Mouse (Mus musculus): ENCODE measurements around the gene Axl. TPM values are rescaled to one million over a fixed set of nuclear protein-coding genes. Genes with fewer than 3 reads are reported as not detected.

Gene Axl
- polyA plus RNA-seq, 1 experiment from 2014 or later, result 19.4 TPM

GRCm38 (mm10) chr7:25715731-25716271, 72.7 kb downstream of the Axl start:
- ATAC-seq (ENCODE audit: low FRiP score) (no peak), DNase-seq (ENCODE audit: low spot score) (no peak)
- no peak overlapping the region for H3K9ac ChIP-seq (ENCODE audit: low read depth, low read length)
- no peak overlapping the region for H3K4me2 ChIP-seq (replicated peaks; ENCODE audit: low read depth, low read length)
- H3K4me3 ChIP-seq (ENCODE audit: low read depth, low read length), result no peak overlapping the region
- H3K4me1 ChIP-seq (replicated peaks; ENCODE audit: control insufficient read depth, insufficient read depth, low read length), result peaks cover 3% of the 10 kb centered on the region; the same call in 1 of the 2 replicates
- no peaks in the 10 kb centered on the region for H3K9me3 ChIP-seq (ENCODE audit: control insufficient read depth, low read length)
- no peak overlapping the region for H3K27ac ChIP-seq (ENCODE audit: low read depth, low read length)
- 96% methylated on average over 22 of the region's 22 CpGs for whole genome bisulfite sequencing
- H3K36me3 ChIP-seq (ENCODE audit: control insufficient read depth, insufficient read depth, low read length), result peaks cover 15% of the 10 kb centered on the region
- H3K27me3 ChIP-seq (ENCODE audit: control insufficient read depth, insufficient read depth, low read length), result no peaks in the 10 kb centered on the region

DNA sequence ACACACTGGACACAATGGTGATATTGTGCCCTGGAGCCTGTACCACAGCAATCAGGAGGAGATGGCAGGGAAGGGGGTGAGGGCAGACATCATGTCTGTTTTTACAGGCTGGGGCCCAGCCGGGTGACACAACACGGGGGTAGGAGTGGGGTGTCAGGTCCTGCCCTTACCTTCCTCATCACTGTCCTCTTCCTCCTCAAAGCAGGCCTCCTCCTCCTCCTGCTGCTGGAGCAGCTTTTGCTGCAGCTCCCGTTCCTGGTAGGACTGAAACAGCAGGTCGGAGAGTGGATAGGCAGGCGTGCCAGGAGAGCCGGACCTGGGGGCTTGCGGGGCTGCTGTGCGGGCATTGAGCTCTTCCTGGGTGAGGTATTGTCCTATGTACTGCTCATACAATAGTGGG, 73.9 kb downstream of the Axl start:
- ATAC-seq (ENCODE audit: low FRiP score), result no peak
- WGBS, result 91% methylated on average over 8 of the region's 8 CpGs
- H3K4me1 ChIP-seq (replicated peaks; ENCODE audit: control insufficient read depth, insufficient read depth, low read length), result peaks cover 6% of the 10 kb centered on the region; the same call in 1 of the 2 replicates

GRCm38 (mm10) chr7:25712801-25713200, 75.7 kb downstream of the Axl start:
- no peaks in the 10 kb centered on the region for H3K9me3 ChIP-seq (ENCODE audit: control insufficient read depth, low read length)
- ATAC-seq (ENCODE audit: low FRiP score), result no peak
- no peak overlapping the region for H3K4me2 ChIP-seq (replicated peaks; ENCODE audit: low read depth, low read length)
- no peak overlapping the region for H3K27ac ChIP-seq (ENCODE audit: low read depth, low read length)
- DNase-seq (ENCODE audit: low spot score), result no peak
- peaks cover 2% of the 10 kb centered on the region; the same call in 1 of the 2 replicates for H3K4me1 ChIP-seq (replicated peaks; ENCODE audit: control insufficient read depth, insufficient read depth, low read length)
- no peaks in the 10 kb centered on the region for H3K27me3 ChIP-seq (ENCODE audit: control insufficient read depth, insufficient read depth, low read length)
- no peak overlapping the region for H3K4me3 ChIP-seq (ENCODE audit: low read depth, low read length)
- 95% methylated on average over 9 of the region's 9 CpGs for WGBS
- H3K36me3 ChIP-seq (ENCODE audit: control insufficient read depth, insufficient read depth, low read length), result peaks cover 15% of the 10 kb centered on the region
- no peak overlapping the region for H3K9ac ChIP-seq (ENCODE audit: low read depth, low read length)

More for the DNA sequence above, 73.9 kb downstream of the Axl start:
- H3K9ac ChIP-seq (ENCODE audit: low read depth, low read length), result no peak overlapping the region
- H3K27me3 ChIP-seq (ENCODE audit: control insufficient read depth, insufficient read depth, low read length), result no peaks in the 10 kb centered on the region
- peaks cover 15% of the 10 kb centered on the region for H3K36me3 ChIP-seq (ENCODE audit: control insufficient read depth, insufficient read depth, low read length)
- H3K4me2 ChIP-seq (replicated peaks; ENCODE audit: low read depth, low read length), result no peak overlapping the region
- no peak overlapping the region for H3K27ac ChIP-seq (ENCODE audit: low read depth, low read length)
- no peak overlapping the region for H3K4me3 ChIP-seq (ENCODE audit: low read depth, low read length)
- no peaks in the 10 kb centered on the region for H3K9me3 ChIP-seq (ENCODE audit: control insufficient read depth, low read length)
- no peak for DNase-seq (ENCODE audit: low spot score)

DNA sequence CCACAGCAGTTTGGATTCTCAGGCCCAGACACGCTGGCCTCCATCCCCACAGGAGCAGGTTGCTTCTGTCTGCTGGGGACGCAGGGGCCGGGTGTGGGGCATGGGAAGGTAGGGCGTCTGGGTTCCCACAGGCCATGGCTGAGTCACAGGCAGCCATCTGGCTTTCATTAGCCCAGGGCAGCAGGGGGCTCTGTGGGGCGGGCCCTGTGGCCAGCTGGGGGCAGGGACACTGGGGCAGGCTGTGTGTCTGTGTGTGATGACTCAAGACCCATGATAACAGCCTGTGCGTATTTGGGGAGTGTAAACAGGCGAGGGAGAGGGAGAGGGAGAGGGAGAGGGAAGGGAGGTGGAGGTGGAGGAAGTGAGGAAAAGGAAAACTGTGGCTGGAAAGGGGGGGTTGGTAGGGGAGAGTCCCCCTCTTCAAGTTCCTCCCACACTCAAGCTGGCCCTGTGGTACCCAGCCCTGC, 76.7 kb downstream of the Axl start:
- no peak overlapping the region for H3K4me2 ChIP-seq (replicated peaks; ENCODE audit: low read depth, low read length)
- no peaks in the 10 kb centered on the region for H3K27me3 ChIP-seq (ENCODE audit: control insufficient read depth, insufficient read depth, low read length)
- no peak overlapping the region for H3K9ac ChIP-seq (ENCODE audit: low read depth, low read length)
- peaks cover 15% of the 10 kb centered on the region for H3K36me3 ChIP-seq (ENCODE audit: control insufficient read depth, insufficient read depth, low read length)
- H3K9me3 ChIP-seq (ENCODE audit: control insufficient read depth, low read length), result no peaks in the 10 kb centered on the region
- no peak overlapping the region for H3K4me3 ChIP-seq (ENCODE audit: low read depth, low read length)
- WGBS, result 25% methylated on average over 7 of the region's 7 CpGs
- H3K4me1 ChIP-seq (replicated peaks; ENCODE audit: control insufficient read depth, insufficient read depth, low read length), result 0 out of 2 replicates have a peak, but pooled peaks cover 2% of the 10 kb centered on the region
- H3K27ac ChIP-seq (ENCODE audit: low read depth, low read length), result no peak overlapping the region; the same call in 1 of the 2 replicates
- ATAC-seq (ENCODE audit: low FRiP score) (peak; percentile 47), DNase-seq (ENCODE audit: low spot score) (no peak)

DNA sequence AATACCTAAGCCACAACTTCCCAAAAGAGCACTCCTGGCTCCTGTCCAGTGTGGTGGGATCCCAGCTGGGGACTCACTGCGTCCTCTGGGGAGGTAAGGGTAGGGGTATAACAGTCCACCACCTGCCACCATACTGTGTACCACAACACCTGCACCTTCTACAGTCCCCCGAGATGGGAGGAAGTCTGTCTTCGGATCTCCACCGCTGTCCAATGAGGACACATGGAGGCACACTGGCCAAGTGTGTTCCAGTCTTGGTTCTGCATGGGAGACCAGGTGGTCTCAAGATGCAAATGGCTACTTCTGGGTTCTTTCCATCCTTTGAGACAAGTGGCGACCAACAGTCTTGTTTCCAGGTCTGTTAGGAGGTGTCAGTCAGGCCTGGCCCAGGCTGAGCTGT, 77.3 kb downstream of the Axl start:
- ATAC-seq (ENCODE audit: low FRiP score) (peak; percentile 26; the same call in 1 of the 2 replicates), DNase-seq (ENCODE audit: low spot score) (no peak)
- H3K9ac ChIP-seq (ENCODE audit: low read depth, low read length), result no peak overlapping the region
- H3K27ac ChIP-seq (ENCODE audit: low read depth, low read length), result no peak overlapping the region
- 65% methylated on average over 5 of the region's 5 CpGs for WGBS
- H3K4me1 ChIP-seq (replicated peaks; ENCODE audit: control insufficient read depth, insufficient read depth, low read length), result 0 out of 2 replicates have a peak, but pooled peaks cover 2% of the 10 kb centered on the region
- no peak overlapping the region for H3K4me3 ChIP-seq (ENCODE audit: low read depth, low read length)
- no peaks in the 10 kb centered on the region for H3K9me3 ChIP-seq (ENCODE audit: control insufficient read depth, low read length)
- H3K4me2 ChIP-seq (replicated peaks; ENCODE audit: low read depth, low read length), result no peak overlapping the region
- no peaks in the 10 kb centered on the region for H3K27me3 ChIP-seq (ENCODE audit: control insufficient read depth, insufficient read depth, low read length)
- H3K36me3 ChIP-seq (ENCODE audit: control insufficient read depth, insufficient read depth, low read length), result peaks cover 15% of the 10 kb centered on the region

GRCm38 (mm10) chr7:25710519-25711130, 77.9 kb downstream of the Axl start:
- Histone ChIP-seq H3K27ac (ENCODE audit: low read depth, low read length) (no peak overlapping the region; the same call in 1 of the 2 replicates), H3K27me3 (ENCODE audit: control insufficient read depth, insufficient read depth, low read length) (no peaks in the 10 kb centered on the region), H3K4me3 (ENCODE audit: low read depth, low read length) (no peak overlapping the region), H3K4me1 (replicated peaks; ENCODE audit: control insufficient read depth, insufficient read depth, low read length) (0 out of 2 replicates have a peak, but pooled peaks cover 2% of the 10 kb centered on the region), H3K4me2 (replicated peaks; ENCODE audit: low read depth, low read length) (no peak overlapping the region), H3K9ac (ENCODE audit: low read depth, low read length) (peak overlapping the region; percentile 40; the same call in 1 of the 2 replicates), H3K9me3 (ENCODE audit: control insufficient read depth, low read length) (no peaks in the 10 kb centered on the region), H3K36me3 (ENCODE audit: control insufficient read depth, insufficient read depth, low read length) (peaks cover 13% of the 10 kb centered on the region)
- peak; percentile 44; the same call in 1 of the 2 replicates for ATAC-seq (ENCODE audit: low FRiP score)
- DNase-seq (ENCODE audit: low spot score), result no peak
- 29% methylated on average over 1 of the region's 7 CpGs for WGBS

GRCm38 (mm10) chr7:25709961-25710360, 78.5 kb downstream of the Axl start:
- no peak overlapping the region for H3K4me2 ChIP-seq (replicated peaks; ENCODE audit: low read depth, low read length)
- 18% methylated on average over 12 of the region's 12 CpGs for WGBS
- no peaks in the 10 kb centered on the region for H3K27me3 ChIP-seq (ENCODE audit: control insufficient read depth, insufficient read depth, low read length)
- DNase-seq (ENCODE audit: low spot score) (no peak), ATAC-seq (ENCODE audit: low FRiP score) (peak; percentile 4; the same call in 1 of the 2 replicates)
- H3K9me3 ChIP-seq (ENCODE audit: control insufficient read depth, low read length), result no peaks in the 10 kb centered on the region
- peak overlapping the region; percentile 40; the same call in 1 of the 2 replicates for H3K9ac ChIP-seq (ENCODE audit: low read depth, low read length)
- no peak overlapping the region for H3K4me3 ChIP-seq (ENCODE audit: low read depth, low read length)
- 0 out of 2 replicates have a peak, but pooled peaks cover 2% of the 10 kb centered on the region for H3K4me1 ChIP-seq (replicated peaks; ENCODE audit: control insufficient read depth, insufficient read depth, low read length)
- peaks cover 6% of the 10 kb centered on the region for H3K36me3 ChIP-seq (ENCODE audit: control insufficient read depth, insufficient read depth, low read length)
- no peak overlapping the region for H3K27ac ChIP-seq (ENCODE audit: low read depth, low read length)

DNA sequence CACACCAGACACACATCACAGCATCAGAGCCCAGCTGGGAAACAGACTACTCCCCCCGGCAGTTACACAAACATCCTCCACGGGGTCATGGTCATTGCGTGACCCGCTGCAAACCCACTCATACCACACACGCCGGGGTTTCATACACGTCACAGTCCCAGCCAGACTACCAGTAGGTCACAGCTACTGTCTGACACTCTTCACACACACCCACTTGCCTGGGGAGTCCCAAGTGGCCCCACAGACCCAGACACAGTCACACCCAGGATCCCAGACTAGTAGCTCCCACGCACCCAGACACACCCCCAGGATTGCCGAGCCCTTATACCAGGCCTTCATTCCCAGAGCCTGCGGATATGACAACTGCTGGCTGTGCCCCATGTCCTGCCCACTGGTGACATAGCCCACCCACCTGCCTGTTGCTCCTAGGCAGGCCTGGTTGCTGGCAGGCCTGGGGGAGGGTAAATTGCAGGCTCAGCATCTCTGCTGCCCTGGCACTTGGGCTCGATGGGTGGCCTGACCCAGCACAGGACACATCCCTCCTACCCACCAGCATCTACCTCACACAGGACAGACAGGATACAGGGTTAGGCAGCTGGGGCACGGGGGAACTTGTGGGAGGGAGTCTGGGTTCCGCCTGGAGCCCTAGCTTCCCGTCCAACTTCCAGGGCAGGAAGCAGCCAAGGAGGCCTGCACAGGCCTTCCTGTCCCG, 80.8 kb downstream of the Axl start:
- H3K27me3 ChIP-seq (ENCODE audit: control insufficient read depth, insufficient read depth, low read length), result no peaks in the 10 kb centered on the region
- ATAC-seq (ENCODE audit: low FRiP score) (no peak), DNase-seq (ENCODE audit: low spot score) (no peak)
- H3K4me2 ChIP-seq (replicated peaks; ENCODE audit: low read depth, low read length), result no peak overlapping the region
- 57% methylated on average over 15 of the region's 15 CpGs for WGBS
- 0 out of 2 replicates have a peak overlapping the region, but pooled peaks have one; percentile 24 for H3K27ac ChIP-seq (ENCODE audit: low read depth, low read length)
- H3K4me3 ChIP-seq (ENCODE audit: low read depth, low read length), result no peak overlapping the region
- no peaks in the 10 kb centered on the region for H3K9me3 ChIP-seq (ENCODE audit: control insufficient read depth, low read length)
- no peak overlapping the region for H3K9ac ChIP-seq (ENCODE audit: low read depth, low read length)
- 0 out of 2 replicates have a peak, but pooled peaks cover 2% of the 10 kb centered on the region for H3K4me1 ChIP-seq (replicated peaks; ENCODE audit: control insufficient read depth, insufficient read depth, low read length)
- no peaks in the 10 kb centered on the region for H3K36me3 ChIP-seq (ENCODE audit: control insufficient read depth, insufficient read depth, low read length)

All from hindbrain, embryonic 11.5 days (tissue).